Mouse (Mus musculus): Measurements from ENCODE around the gene Rpn1. TPM values are rescaled to one million over a fixed set of nuclear protein-coding genes. Genes with fewer than 3 reads are reported as not detected.

Gene Rpn1
- polyA plus RNA-seq, 1 experiment from 2014 or later, result 274 TPM

DNA sequence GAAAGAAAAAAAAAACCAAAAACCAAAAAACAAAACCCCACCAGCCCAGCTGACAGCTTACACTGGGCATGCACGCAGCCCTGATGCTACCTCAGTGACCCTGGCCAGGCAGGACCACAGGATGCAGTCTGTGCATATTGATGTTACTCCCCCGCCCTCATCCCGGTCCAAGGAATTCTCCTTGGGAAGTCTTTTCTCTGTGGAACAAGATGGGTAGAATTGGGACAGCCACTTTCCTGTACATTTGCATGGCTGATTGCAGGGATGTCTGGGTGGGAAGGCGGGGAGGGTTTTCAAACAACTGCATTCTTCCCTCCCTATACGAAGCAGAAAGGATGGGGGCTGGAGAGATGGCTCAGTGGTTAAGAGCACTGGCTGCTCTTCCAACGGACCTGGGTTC lies 68.7 kb downstream of the Rpn1 start:
- H3K27me3 ChIP-seq (ENCODE audit: control insufficient read depth, insufficient read depth, low read length), result no peaks in the 10 kb centered on the region
- H3K36me3 ChIP-seq (ENCODE audit: control insufficient read depth, insufficient read depth, low read length), result no peaks in the 10 kb centered on the region
- H3K27ac ChIP-seq (ENCODE audit: low read depth, low read length), result no peak overlapping the region
- ATAC-seq (replicated peaks; ENCODE audit: low FRiP score) (no peak), DNase-seq (ENCODE audit: low spot score) (no peak)
- 82% methylated on average over 6 of the region's 6 CpGs for WGBS
- no peak overlapping the region for H3K4me2 ChIP-seq (ENCODE audit: low read depth, low read length, severe bottlenecking)
- H3K9me3 ChIP-seq (ENCODE audit: control insufficient read depth, low read length), result no peaks in the 10 kb centered on the region
- H3K4me1 ChIP-seq (replicated peaks; ENCODE audit: control insufficient read depth, insufficient read depth, low read length), result no peaks in the 10 kb centered on the region
- no peak overlapping the region for H3K4me3 ChIP-seq (ENCODE audit: low read depth, low read length)
- H3K9ac ChIP-seq (ENCODE audit: low read length), result no peak overlapping the region

Small RNA genes lying within 50 kb of the gene (microRNA-seq; reads per million reads assigned to microRNA genes)
- gene Mir6376 (ENCODE audit: insufficient number of aligned reads), result not detected

Other genes with a start within 250 kb of the Rpn1 start
- gene Gm45140, start 248.7 kb upstream of the Rpn1 start, polyA plus RNA-seq (2014; fragmentation: Nextera tagmentation; extraction: Ambion mirVana), result 2.7 and 5.0 TPM in 2 replicates
- gene Isy1, start 245.7 kb upstream of the Rpn1 start, polyA plus RNA-seq (2014; fragmentation: Nextera tagmentation; extraction: Ambion mirVana), result 64.0 and 73.8 TPM in 2 replicates
- gene Cnbp, start 233.4 kb upstream of the Rpn1 start, polyA plus RNA-seq (2014; fragmentation: Nextera tagmentation; extraction: Ambion mirVana), result 1,299 and 1,307 TPM in 2 replicates
- gene Copg1, start 196.7 kb upstream of the Rpn1 start, polyA plus RNA-seq (2014; fragmentation: Nextera tagmentation; extraction: Ambion mirVana), result 142 and 146 TPM in 2 replicates
- gene Hmces, start 170.5 kb upstream of the Rpn1 start, polyA plus RNA-seq (2014; fragmentation: Nextera tagmentation; extraction: Ambion mirVana), result 56.9 and 59.0 TPM in 2 replicates
- gene H1fx, start 102.8 kb upstream of the Rpn1 start, polyA plus RNA-seq (2014; fragmentation: Nextera tagmentation; extraction: Ambion mirVana), result 144 and 158 TPM in 2 replicates
- 232 and 244 TPM in 2 replicates for gene Rab7, start 39.2 kb upstream of the Rpn1 start, polyA plus RNA-seq (2014; fragmentation: Nextera tagmentation; extraction: Ambion mirVana)
- 6.3 and 7.9 TPM in 2 replicates for gene Gata2, start 109.4 kb downstream of the Rpn1 start, polyA plus RNA-seq (2014; fragmentation: Nextera tagmentation; extraction: Ambion mirVana)
- gene Dnajb8, start 137.8 kb downstream of the Rpn1 start, polyA plus RNA-seq (2014; fragmentation: Nextera tagmentation; extraction: Ambion mirVana), result not detected in 2 replicates